Mouse (Mus musculus) 3134 (cell line): ENCODE data around the gene Gm21518.
"Not testable (repeated sequence)": the region's sequence is repeated elsewhere in the genome, so short reads cannot be mapped to it uniquely, and the experiment has no call there.

ENCODE experiments used
- DNase-seq: peaks from one replicate; pipeline ENCODE4 v3.0.0-alpha.2; 2011; ENCODE audit warnings: low spot score; ENCODE audit not compliant: insufficient read length; ENCODE audit errors: extremely low read depth

Gene Gm21518

DNA sequence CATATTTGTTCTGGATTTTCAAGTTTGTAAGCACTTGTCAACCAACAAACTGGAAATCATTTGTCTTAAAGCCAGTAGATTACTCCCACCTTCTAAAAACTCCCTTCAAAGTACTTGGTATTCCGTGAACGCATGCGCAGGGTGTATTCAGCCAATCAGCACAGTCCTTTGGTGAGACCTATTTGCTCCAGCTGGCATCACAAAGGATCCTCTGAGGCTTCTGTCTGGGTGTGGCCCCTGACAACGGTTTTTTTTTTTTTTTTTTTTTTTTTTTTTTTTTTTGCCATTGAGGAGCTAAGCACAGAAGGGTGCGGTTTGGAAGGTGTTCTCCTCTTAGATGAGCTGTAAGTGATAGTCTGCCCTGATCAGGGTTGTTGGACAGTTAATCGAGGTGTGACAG, at the start of gene Gm21518:
Gene Gm21518, plus strand, starts transcription at position 301 of the 400 bp plus-strand sequence.
- DNase-seq, result not testable (repeated sequence)
